Mouse (Mus musculus) ovary, postnatal 36 days (tissue): Measurements from ENCODE around the gene 1110065P20Rik.

Experiments used
- DNase-seq: peaks from one replicate; pipeline ENCODE4 v3.0.0; 2022; ENCODE audit warnings: low spot score, mixed read lengths

The 1110065P20Rik gene

GRCm38 (mm10) chr4:124850933-124851658 is at the start of gene 1110065P20Rik:
Gene 1110065P20Rik (minus strand): TSS chr4:124851196.
- DNase-seq = peak; percentile 84

- DNase-seq = no peak
Measured at GRCm38 (mm10) chr4:124899906-124900305, 48.9 kb upstream of the 1110065P20Rik start.

- DNase-seq = no peak
Measured at GRCm38 (mm10) chr4:124898428-124898827, 47.4 kb upstream of the 1110065P20Rik start.

- no peak for DNase-seq
Measured at GRCm38 (mm10) chr4:124894508-124895428, 43.8 kb upstream of the 1110065P20Rik start.

GRCm38 (mm10) chr4:124893769-124894168 is 42.8 kb upstream of the 1110065P20Rik start:
- DNase-seq = no peak

- DNase-seq = no peak
Measured at GRCm38 (mm10) chr4:124890831-124891230, 39.8 kb upstream of the 1110065P20Rik start.

GRCm38 (mm10) chr4:124889935-124890334 is 38.9 kb upstream of the 1110065P20Rik start:
- no peak for DNase-seq

GRCm38 (mm10) chr4:124888702-124889101 is 37.7 kb upstream of the 1110065P20Rik start:
- DNase-seq = no peak

- DNase-seq = peak; percentile 61
Measured at GRCm38 (mm10) chr4:124882151-124882729, 31.2 kb upstream of the 1110065P20Rik start.

- DNase-seq = no peak
Measured at GRCm38 (mm10) chr4:124881341-124881908, 30.4 kb upstream of the 1110065P20Rik start.

- no peak for DNase-seq
Measured at GRCm38 (mm10) chr4:124880599-124880998, 29.6 kb upstream of the 1110065P20Rik start, which contains the start of gene Epha10. Gene Epha10 (plus strand): TSS chr4:124880899.

- DNase-seq = no peak
Measured at GRCm38 (mm10) chr4:124872719-124873118, 21.7 kb upstream of the 1110065P20Rik start.

GRCm38 (mm10) chr4:124861283-124862188 is 10.5 kb upstream of the 1110065P20Rik start, which contains the start of gene Maneal:
Gene Maneal (minus strand): TSS chr4:124862171.
- no peak for DNase-seq

GRCm38 (mm10) chr4:124860446-124860845 is 9.4 kb upstream of the 1110065P20Rik start:
- DNase-seq = peak; percentile 80

GRCm38 (mm10) chr4:124858370-124858769 is 7.4 kb upstream of the 1110065P20Rik start:
- DNase-seq = peak; percentile 70

- DNase-seq = no peak
Measured at GRCm38 (mm10) chr4:124856294-124856693, 5.3 kb upstream of the 1110065P20Rik start.

- peak; percentile 93 for DNase-seq
Measured at GRCm38 (mm10) chr4:124850261-124850913, 609 bp downstream of the 1110065P20Rik start, which contains the start of gene Yrdc. Gene Yrdc (plus strand): TSS chr4:124850679.

- peak; percentile 65 for DNase-seq
Measured at GRCm38 (mm10) chr4:124849631-124850260, 1.2 kb downstream of the 1110065P20Rik start.

GRCm38 (mm10) chr4:124847573-124847972 is 3.4 kb downstream of the 1110065P20Rik start:
- peak; percentile 75 for DNase-seq

GRCm38 (mm10) chr4:124843493-124843892 is 7.5 kb downstream of the 1110065P20Rik start:
- DNase-seq = peak; percentile 46
